Mouse (Mus musculus) adrenal gland, postnatal 14 days (tissue): ENCODE data around the gene Pdcd2l. TPM values are rescaled to one million over a fixed set of nuclear protein-coding genes. Genes with fewer than 3 reads are reported as not detected.
"Not testable (repeated sequence)": the region's sequence is repeated elsewhere in the genome, so short reads cannot be mapped to it uniquely, and the experiment has no call there.

Source experiments
- DNase-seq: peaks from one replicate; pipeline ENCODE4 v3.0.0; 2021; ENCODE audit warnings: mixed read lengths
- total RNA-seq: library from RNA; stranded (reverse); gene quantifications from 2 replicates; pipeline ENCODE4 v1.2.3, GENCODE M21; 2021

Pdcd2l gene
- total RNA-seq, 1 experiment from 2014 or later: 19.0 TPM

GRCm38 (mm10) chr7:34214644-34215043 is 18.2 kb upstream of the Pdcd2l start:
- DNase-seq: no peak

- DNase-seq: no peak
These were observed 16.8 kb upstream of the Pdcd2l start for GRCm38 (mm10) chr7:34213281-34213680.

DNA sequence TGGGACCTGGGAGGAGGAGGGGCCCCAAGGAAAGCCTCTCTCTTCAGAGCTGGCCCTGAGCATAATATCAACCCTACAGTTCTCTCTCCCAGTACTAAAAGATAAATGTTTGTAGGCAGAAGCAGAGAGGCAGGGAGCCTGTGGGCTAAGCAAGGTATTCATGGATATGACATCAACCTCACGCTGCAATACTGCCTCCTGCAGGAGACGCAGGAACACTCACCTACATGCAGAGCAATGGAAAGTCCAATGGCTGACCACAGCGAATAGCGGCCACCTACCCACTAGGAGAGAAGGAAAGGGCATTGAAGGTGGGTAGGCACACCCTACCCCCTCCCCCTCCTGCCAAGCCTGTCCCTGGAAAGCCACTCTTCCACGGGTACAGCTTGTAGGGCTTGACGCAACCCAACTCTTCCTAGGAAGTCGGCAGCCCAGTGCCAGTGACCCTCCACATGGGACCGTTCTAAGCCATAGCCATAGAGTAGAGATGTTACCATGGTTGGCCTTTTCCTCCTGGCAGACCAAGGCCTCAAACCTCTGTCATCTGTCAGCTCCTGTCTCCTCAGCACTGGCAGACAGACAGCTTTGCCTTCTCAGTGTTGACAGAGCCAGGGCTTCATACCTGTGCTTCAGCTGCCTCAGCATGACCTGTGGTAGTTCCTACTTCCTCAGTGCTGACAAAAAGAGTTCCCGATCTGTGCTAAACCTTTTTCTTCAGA is 11.7 kb upstream of the Pdcd2l start:
- DNase-seq: no peak

GRCm38 (mm10) chr7:34206331-34206730 is 9.9 kb upstream of the Pdcd2l start:
- no peak for DNase-seq

- not testable (repeated sequence) for DNase-seq
These were observed 5.7 kb upstream of the Pdcd2l start for GRCm38 (mm10) chr7:34202147-34202546.

DNA sequence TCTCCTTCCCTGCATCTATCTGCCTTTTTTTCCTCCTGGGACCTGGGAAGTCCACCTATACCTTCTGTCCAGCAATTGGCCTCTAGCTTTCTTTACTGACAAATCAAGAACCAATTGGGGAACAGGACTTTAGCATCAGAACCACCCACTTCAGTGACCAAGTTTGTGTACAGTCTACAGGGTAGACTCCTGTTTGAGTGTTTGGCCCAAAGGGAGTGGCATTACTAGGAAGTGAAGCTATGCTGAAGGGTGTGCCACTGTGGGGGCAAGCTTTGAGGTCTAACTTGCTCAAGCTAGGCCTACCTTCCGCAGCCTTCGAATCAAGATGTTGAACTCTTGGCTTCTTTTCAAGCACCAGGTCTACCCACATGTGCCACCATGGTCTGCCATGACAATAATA is 4.4 kb upstream of the Pdcd2l start:
- DNase-seq: no peak

DNA sequence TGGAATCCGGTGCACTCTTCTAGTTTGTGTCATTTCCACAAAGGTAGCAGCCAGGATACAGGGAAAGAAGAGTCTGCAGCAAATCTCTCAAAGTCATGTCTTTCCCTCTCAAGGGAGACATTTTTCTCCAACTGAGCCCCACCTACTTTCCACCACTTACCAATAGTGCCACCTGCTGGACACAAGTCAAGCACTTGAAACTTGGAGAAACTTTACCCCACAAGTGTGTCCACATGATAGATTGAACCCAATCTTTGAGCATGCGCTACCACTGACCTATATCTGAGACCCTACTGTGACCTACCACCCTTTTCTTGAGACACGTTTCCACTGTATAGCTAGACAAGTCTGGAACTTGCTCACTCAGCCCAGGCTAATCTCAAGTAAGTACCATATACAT is 1.9 kb upstream of the Pdcd2l start:
- DNase-seq: peak; percentile 61

DNA sequence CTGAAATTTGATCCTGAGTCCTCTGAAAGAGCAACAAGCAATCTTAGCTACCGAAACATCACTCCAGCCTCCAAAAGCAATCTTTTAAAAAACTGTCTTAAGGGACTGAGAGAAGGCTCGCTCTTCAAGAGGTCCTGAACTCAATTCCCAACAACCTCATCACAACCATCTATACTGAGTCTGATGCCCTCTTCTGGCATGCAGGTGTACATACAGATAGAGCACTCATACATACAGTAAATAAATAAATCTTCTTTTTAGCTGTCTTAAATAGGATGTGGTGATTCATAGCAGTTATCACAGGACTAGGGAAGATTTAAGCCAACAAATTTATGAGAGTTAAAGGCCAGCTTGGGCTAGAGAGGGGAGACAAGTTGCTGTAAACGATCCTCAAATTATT is 829 bp downstream of the Pdcd2l start:
- no peak for DNase-seq

- no peak for DNase-seq
These were observed 3.6 kb downstream of the Pdcd2l start for GRCm38 (mm10) chr7:34192825-34193224.

GRCm38 (mm10) chr7:34189376-34189989 is 7.0 kb downstream of the Pdcd2l start:
- no peak for DNase-seq

- no peak for DNase-seq
These were observed 12.7 kb downstream of the Pdcd2l start for GRCm38 (mm10) chr7:34183794-34184193.

- peak; percentile 53 for DNase-seq
These were observed 13.1 kb downstream of the Pdcd2l start for GRCm38 (mm10) chr7:34183356-34183755.

- not testable (repeated sequence) for DNase-seq
These were observed 20.2 kb downstream of the Pdcd2l start for GRCm38 (mm10) chr7:34176241-34176640.

- no peak for DNase-seq
These were observed 24.2 kb downstream of the Pdcd2l start for GRCm38 (mm10) chr7:34172251-34172650.

DNA sequence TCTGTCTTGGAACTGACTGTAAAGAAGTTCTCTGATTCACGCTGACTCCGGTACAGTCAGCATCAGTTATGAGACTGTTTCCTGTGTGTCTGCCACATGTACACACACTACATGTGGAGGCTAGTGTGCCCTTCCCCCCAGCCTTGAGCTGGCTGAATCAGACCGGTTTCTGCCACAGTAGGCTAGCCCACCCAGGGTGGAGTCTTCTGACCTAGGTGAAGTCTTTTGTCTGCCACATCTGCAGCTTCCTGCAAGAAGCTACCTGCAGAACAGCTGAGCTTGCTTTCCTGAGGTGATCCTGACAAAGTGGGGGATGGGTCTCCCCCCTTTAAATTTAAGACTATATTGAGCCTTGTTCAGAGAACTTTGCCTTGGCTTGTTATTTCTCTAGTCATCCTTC is 27.0 kb downstream of the Pdcd2l start, which contains the start of gene Uba2:
Gene Uba2 (minus strand): TSS at position 146 of the 400 bp plus-strand sequence.
- no peak for DNase-seq

DNA sequence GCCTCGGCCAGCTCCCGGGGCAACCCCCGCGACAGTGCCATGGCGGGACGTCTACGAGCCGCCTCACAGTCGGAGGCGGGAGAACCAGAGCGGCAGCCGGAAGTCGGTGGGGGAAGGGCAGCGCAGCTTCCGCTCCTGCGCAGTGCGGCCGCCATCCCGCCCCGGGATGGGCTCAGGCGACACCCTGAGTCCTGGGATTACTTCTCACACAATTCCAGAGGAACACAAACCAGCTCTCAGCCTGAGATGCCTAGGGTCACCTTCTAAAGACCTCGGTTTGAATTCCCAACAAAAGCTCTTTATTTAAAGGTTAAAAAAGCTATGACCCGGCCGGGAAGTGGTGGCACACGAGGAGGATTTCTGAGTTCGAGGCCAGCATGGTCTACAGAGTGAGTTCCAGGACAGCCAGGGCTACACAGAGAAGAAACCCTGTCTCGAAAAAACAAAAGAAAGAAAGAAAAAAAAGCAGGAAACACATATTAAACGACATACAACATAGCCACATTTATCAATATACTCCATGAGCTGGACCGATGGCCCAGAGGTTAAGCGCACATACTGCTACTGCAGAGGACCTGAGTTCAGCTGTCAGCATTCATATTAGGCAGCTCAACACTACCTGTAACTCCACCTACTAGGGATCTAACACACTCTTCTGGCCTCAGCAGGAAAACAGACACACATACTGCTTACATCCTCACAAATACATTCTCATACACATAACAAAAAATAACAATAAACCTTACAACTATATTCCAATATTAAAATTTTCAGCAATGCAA is 27.8 kb downstream of the Pdcd2l start:
- peak; percentile 96 for DNase-seq

DNA sequence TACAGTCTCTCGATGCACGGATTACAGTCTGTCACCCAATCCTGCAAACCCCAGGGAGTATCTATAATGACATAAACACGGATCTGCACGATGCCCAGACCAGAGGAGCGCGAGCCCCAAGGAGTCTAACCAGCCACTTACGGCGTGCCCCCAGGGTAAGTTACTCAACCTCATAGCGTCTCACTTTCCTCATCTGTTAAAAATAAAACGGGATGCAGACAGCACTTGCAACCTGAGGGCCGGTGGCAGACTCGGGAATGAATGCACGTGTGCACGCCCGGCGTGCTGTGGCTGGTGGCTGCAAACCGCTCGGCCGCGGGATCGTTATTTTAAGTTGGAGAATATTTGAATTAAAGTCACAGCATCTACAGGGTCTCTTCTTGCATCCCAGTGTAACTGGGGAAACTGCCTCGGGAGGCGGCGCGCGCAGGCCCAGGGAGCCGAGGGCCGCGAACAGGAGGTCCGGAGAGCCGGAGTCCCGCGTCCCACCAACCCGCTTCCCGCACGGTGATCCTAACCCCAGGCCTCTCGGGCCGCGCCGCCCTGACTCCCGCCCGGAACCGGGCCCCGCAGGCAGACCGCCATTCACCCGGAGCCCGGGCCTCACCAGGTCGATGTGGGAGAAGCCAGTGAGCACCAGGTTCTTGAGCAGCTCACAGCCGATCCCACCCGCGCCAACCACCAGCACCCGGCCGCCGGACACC is 28.5 kb downstream of the Pdcd2l start:
- DNase-seq: no peak

DNA sequence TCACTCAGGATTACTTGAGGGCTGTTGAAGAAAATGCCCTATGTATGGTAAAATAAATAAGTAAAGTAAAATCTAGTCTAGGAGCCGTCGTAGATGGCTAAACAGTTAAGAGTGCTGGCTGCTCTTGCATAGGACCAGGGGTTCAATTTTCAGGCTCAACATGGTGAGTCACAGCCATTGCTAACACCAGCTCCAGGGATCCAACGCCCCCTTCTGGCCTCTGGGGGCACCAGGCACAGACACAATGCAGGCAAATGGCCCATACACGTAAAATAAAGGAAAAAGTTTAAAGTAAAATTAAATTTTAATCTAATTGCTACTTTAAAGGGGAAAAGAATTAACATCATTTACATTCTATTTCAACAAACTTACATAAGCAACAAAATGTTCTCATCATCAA is 29.6 kb downstream of the Pdcd2l start:
- DNase-seq: peak; percentile 80

DNA sequence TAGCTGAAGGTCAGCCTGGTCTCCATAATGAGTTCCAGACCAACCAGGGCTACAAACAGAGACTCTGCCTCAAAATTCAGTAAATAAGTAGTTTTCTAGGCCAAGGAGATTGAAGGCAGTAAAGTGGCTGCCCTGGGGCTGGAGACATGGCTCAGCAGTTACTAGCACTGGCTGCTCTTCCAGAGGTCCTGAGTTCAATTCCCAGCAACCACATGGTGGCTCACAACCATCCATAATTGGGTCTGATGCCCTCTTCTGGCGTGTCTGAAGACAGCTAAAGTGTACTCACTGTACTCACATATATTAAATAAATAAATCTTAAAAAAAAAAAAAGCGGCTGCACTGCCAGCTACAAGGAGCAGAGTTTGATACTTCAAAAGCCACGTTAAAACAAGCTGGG is 30.5 kb downstream of the Pdcd2l start:
- no peak for DNase-seq

DNA sequence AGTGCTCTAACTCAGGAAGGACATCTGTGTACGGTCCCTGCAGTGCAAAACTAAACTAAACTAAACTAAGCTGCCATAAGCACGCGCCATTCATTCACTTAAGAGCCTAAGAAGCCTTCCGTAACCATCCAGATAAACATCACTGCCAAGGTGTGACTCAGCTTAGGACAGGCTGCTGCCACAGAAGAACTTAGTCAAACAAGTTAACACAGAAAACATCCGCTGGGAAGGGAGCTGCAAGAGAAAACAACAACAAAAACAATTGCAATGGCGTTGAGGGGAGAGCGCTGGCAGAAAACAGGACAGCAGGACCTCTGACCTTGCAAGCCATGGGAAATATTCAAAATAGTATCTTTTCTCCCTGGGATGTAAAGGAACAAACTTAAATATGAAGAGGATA is 31.8 kb downstream of the Pdcd2l start:
- DNase-seq: no peak

- DNase-seq: no peak
These were observed 37.3 kb downstream of the Pdcd2l start for GRCm38 (mm10) chr7:34159167-34159566.

GRCm38 (mm10) chr7:34157994-34158393 is 38.5 kb downstream of the Pdcd2l start:
- DNase-seq: no peak

DNA sequence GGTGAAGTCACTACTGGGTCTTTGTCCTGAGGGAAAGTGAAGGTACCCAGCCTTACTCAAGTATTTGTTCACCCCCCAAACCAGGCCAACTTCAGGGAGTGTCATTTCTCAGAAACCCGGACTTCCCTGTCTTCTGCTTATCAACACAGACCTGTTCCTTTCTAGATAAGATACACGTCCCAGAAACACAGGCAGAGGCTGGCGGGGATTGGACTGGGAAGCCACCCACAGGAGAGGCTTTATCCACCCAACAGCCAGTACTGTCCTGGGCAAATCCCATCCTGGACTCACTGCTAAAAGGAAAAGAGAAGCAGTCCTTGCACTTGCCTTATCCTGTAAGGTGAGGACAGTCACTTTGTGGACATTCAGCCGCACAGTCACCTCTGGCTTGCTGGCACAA is 49.3 kb downstream of the Pdcd2l start:
- no peak for DNase-seq
